Mouse (Mus musculus) lung, postnatal 0 days (tissue): ENCODE measurements around the gene Cfap43.

Source experiments
- CTCF ChIP-seq: IDR thresholded peaks from 2 replicates; pipeline ENCODE4 v1.5.1; 2016; ENCODE audit warnings: antibody characterized with exemption, mild to moderate bottlenecking
- EP300 ChIP-seq: IDR thresholded peaks from 2 replicates; pipeline ENCODE4 v1.6.1; 2016; ENCODE audit warnings: antibody characterized with exemption, mild to moderate bottlenecking, control low read depth

DNA sequence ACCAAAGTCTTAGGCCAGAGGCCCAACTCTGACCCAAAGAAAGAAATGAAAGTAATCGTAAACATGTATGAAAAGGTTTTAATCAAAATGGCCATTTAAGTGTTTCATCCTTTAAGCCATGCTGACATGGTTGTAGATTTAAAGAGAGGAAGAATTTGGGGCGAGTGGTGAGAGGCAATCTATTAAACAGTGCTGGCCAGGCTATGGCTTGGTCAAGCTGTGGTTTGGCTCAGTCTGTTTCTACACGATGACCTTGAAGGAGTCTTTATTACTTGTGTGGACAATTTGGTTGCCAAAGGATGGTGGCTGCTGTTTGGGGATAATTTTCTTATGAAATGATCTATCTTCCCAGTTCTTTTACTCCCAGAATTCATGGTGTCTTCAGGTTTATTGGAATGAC lies 66.0 kb downstream of the Cfap43 start:
- TF ChIP-seq CTCF (no peak), EP300 (no peak)
